Mouse (Mus musculus): Measurements from ENCODE around the gene Hdac4.

Hdac4 gene

GRCm38 (mm10) chr1:92061198-92062073 is 134.1 kb downstream of the Hdac4 start:
- DNase-seq (ENCODE audit: low read depth): peak; percentile 59

- DNase-seq (ENCODE audit: low read depth): no peak
Measured at GRCm38 (mm10) chr1:92060532-92061064, 134.9 kb downstream of the Hdac4 start.

- no peak for DNase-seq (ENCODE audit: low read depth)
Measured at GRCm38 (mm10) chr1:92059571-92059970, 135.9 kb downstream of the Hdac4 start.

DNA sequence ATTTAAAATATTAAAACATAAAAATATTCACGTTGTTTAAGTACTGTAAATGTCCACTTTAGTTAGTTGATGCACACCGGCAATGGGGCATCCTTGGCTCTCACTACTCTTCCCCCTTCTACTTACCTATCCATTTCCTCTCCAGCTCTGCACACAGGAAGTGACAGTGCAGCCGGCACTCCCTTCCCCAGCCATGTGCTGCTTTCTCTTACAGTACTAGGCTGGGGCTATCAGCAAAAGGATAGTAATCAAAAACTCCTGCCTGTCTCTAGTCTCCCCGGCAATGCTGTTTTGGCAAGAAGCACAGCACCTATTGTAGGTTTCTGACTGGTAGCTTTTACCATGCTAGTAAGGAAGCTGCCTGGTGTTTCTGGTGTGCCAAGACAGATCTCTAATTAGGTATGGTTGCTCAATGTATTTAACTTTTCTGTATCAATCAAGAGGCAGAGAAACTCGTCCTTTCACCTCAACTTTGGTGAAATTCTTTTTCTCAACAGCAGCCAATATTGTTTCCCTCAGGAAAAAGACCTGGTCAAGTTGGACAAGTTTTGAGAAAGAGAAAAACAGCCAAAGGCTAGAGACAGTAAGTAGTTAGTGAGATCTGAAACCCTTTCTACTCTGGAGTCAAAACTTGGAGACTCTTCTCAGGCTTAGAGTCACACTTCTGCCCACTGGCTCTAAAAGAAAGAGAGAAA is 136.6 kb downstream of the Hdac4 start:
- DNase-seq (ENCODE audit: low read depth): no peak

DNA sequence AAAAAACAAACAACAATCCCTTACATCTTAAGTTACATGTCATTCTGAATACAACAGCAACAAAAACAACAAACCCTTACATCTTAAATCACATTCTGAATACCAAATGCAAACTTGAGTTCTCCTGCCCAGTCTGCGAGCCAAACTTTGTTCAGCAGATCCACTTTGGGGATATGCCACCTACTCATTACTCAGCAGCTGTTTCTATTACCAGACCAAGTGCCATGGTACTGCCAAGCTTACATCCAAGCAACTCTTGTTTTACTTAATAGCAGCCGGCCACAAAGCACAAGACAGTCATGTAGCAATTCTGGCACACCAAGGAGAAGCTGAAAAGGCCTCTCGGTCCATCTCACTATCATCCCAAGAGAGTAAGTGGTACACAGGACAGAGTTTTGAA is 138.4 kb downstream of the Hdac4 start:
- no peak for DNase-seq (ENCODE audit: low read depth)

GRCm38 (mm10) chr1:92055149-92055548 is 140.3 kb downstream of the Hdac4 start:
- no peak for DNase-seq (ENCODE audit: low read depth)

DNA sequence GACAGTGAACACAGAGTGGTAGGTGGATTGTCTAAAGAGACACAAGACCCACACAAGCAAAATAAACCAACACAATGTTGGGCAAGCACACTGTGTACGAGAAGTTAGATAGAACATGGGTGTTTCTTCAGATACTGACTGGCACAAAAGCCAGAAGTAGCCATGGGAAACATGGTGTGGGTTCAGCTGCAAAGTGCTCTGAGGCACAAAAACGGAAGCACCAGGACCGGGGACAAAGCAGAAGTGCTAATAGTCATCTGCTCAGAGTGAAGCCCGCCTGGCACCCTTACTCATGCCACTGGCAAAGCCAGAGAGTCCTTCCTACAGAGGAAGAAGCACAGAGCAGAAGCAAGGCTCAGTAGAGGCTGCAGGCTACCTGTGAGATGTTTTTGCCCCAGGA is 143.3 kb downstream of the Hdac4 start:
- peak; percentile 35 for DNase-seq (ENCODE audit: low read depth)

DNA sequence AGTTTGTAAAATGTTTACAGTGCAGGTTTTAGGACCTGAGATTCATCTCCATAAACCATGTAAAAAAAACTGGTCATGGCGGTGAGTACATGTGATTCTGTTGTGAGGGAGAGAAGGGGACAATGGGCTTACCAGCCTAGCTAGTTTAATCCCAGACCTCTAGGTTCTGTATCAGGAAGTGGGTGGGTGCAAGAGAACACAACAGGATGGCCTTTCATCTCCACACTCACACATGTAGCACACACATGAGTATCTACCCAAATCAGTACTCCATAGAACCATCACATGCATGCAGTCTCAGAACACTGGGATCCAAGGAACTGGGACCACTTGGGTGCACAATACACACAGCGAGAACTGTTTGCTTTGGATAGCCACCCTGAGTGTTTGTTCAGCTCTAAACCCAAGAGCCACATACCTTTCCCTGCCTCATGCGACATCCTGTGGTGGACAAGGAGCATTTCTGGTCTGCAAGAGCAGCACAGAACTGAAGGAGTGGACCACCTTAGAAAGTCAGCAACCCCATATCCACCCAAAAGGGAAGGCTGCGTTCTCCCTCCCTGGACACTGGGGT is 143.9 kb downstream of the Hdac4 start:
- DNase-seq (ENCODE audit: low read depth): no peak

GRCm38 (mm10) chr1:92050992-92051391 is 144.5 kb downstream of the Hdac4 start:
- no peak for DNase-seq (ENCODE audit: low read depth)

GRCm38 (mm10) chr1:92050566-92050965 is 144.9 kb downstream of the Hdac4 start:
- no peak for DNase-seq (ENCODE audit: low read depth)

- peak; percentile 72 for DNase-seq (ENCODE audit: low read depth)
Measured at GRCm38 (mm10) chr1:92048415-92049354, 146.8 kb downstream of the Hdac4 start.

- no peak for DNase-seq (ENCODE audit: low read depth)
Measured at GRCm38 (mm10) chr1:92045671-92046070, 149.8 kb downstream of the Hdac4 start.

GRCm38 (mm10) chr1:92044868-92045267 is 150.6 kb downstream of the Hdac4 start:
- no peak for DNase-seq (ENCODE audit: low read depth)

DNA sequence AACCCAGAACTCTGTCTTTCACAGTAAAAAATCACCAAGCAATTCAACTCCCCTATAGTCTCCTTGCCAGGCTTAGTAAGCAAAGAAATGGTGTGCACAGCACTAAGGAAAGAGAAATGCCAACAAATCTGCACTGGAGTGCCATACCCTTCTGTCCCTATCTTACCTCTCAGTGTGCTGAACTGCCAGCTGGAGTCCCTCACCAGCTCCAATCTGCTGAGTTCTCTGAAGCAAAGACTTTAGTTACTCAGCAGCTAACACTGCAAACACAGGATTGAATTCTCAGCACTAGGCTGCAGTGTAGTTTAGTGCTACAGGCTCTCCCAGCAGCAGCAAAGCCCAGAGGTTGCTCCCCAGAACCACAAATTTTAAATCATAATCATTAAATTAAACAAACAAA is 151.5 kb downstream of the Hdac4 start:
- no peak for DNase-seq (ENCODE audit: low read depth)

- DNase-seq (ENCODE audit: low read depth): peak; percentile 41
Measured at GRCm38 (mm10) chr1:92042126-92042525, 153.4 kb downstream of the Hdac4 start.

DNA sequence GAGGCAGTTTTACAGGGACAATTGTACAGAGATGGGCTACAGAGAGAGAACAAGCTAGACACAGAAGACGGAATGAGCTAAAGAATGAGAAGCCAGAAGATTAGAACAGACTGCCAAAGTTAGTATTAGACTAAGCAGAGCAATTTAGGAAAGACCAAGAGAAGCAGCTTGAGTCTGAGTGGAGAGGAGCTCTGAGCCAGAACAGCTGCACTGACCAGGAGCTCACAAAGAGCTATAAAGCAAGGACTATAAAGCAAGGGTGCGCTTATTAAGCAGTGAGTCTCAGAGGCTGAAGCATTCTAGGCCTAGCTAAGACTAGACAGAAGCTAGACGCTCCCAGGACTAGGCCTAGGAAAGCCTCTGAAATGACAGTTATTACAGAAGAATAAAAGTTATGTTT is 154.2 kb downstream of the Hdac4 start:
- no peak for DNase-seq (ENCODE audit: low read depth)

- DNase-seq (ENCODE audit: low read depth): no peak
Measured at GRCm38 (mm10) chr1:92038714-92039113, 156.8 kb downstream of the Hdac4 start.

DNA sequence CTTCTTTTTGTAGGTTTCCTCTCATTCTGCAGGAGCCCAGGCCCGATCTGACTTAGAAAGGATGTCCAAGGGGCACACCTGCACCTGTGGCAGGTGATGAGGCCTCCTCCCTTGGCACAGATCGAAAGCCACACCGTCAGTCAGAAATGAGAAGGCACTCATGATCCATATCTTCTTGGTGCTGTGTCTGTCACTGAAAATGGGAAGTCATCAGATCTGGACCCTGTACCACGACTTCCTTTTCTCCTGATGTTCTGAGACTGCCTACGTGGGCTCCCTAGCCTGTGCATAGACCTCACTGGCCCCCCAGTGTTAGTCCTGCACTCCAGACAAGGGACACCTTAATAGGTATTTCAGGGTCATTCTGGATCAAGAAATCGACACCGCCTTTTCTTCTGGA is 158.5 kb downstream of the Hdac4 start:
- peak; percentile 24 for DNase-seq (ENCODE audit: low read depth)

GRCm38 (mm10) chr1:92035770-92036169 is 159.7 kb downstream of the Hdac4 start:
- DNase-seq (ENCODE audit: low read depth): no peak

GRCm38 (mm10) chr1:92034247-92034646 is 161.3 kb downstream of the Hdac4 start:
- DNase-seq (ENCODE audit: low read depth): peak; percentile 34

DNA sequence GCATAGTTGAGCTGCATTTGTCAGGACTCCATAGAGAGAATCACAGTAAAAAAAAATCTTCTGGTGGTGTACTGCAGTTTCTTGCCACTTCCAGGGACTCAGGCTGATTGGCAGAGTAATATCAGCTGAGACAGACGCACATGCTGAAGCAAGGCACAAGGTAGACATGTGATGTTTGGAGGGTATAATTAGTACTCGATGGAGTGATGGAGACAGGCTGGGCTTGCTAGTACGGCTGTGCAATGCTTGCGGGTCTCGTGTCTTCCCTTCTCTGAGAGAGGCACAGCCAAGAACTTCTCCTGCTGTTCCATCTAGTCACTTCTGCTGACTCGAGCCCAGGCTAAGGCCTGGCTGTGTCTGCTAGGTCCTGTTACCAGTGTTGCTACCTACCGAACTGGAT is 162.0 kb downstream of the Hdac4 start:
- no peak for DNase-seq (ENCODE audit: low read depth)

DNA sequence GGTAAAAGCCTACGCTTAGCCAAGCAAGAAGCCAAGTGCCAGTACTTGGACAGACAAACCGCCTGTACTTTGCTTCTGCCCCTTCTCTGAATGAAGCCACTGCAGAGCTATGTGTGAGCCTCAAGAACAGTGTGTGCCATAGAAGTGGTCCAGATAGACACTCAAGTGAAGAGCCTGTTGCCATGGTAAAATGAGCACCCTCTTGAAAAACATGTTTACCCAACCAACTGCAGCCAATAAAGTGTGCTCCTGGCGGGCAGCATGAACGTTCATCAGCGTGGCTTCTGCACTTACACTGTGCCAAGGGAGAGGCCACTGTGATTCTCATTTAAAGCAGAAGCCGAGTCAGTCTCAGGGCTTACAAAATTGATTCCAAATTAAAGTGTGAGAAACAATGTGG is 165.0 kb downstream of the Hdac4 start:
- no peak for DNase-seq (ENCODE audit: low read depth)
